Mouse (Mus musculus) myocyte (in vitro differentiated cells): ENCODE measurements around the gene Cxcr4.

Source experiments
- CEBPB ChIP-seq: IDR thresholded peaks from 2 replicates; pipeline ENCODE4 v1.6.1; 2011; ENCODE audit warnings: mild to moderate bottlenecking, moderate library complexity; ENCODE audit not compliant: poor library complexity, insufficient read depth, severe bottlenecking
- E2F4 ChIP-seq: IDR thresholded peaks from one replicate; pipeline ENCODE4 v1.6.1; 2011; ENCODE audit warnings: mild to moderate bottlenecking, control low read depth, moderate library complexity; ENCODE audit not compliant: insufficient read depth
- MAX ChIP-seq: IDR thresholded peaks from one replicate; pipeline ENCODE4 v1.6.1; 2011; ENCODE audit warnings: low read depth, mild to moderate bottlenecking, control low read depth
- MYOD1 ChIP-seq, 3 experiments: IDR thresholded peaks; one replicate each; pipeline ENCODE4 v1.6.1; 2011; ENCODE audit warnings: control low read depth in 2 of 3, low read depth in 2 of 3, mild to moderate bottlenecking in 2 of 3, moderate library complexity in 1 of 3; ENCODE audit not compliant: insufficient read length in 2 of 3, control insufficient read depth in 1 of 3
- MYOG ChIP-seq, 3 experiments: IDR thresholded peaks; one replicate each; pipeline ENCODE4 v1.6.1; 2011; ENCODE audit warnings: control low read depth in 2 of 3, low read depth in 2 of 3, mild to moderate bottlenecking in 2 of 3; ENCODE audit not compliant: insufficient read length in 2 of 3, control insufficient read depth in 1 of 3, insufficient read depth in 1 of 3
- POLR2A ChIP-seq: IDR thresholded peaks from one replicate; pipeline ENCODE4 v1.6.1; 2011; ENCODE audit warnings: low read depth, mild to moderate bottlenecking, control low read depth, moderate library complexity; ENCODE audit not compliant: insufficient read length
- POLR2AphosphoS2 ChIP-seq: IDR thresholded peaks from one replicate; pipeline ENCODE4 v1.6.1; 2011; ENCODE audit warnings: low read depth, control low read depth; ENCODE audit not compliant: insufficient read length
- REST ChIP-seq: IDR thresholded peaks from one replicate; pipeline ENCODE4 v1.6.1; 2011; ENCODE audit warnings: mild to moderate bottlenecking, control low read depth, moderate library complexity; ENCODE audit not compliant: insufficient read depth, insufficient read length
- SRF ChIP-seq: IDR thresholded peaks from one replicate; pipeline ENCODE4 v1.6.1; 2011; ENCODE audit warnings: low read depth; ENCODE audit not compliant: control insufficient read depth, insufficient read length
- TCF12 ChIP-seq: IDR thresholded peaks from one replicate; pipeline ENCODE4 v1.6.1; 2011; ENCODE audit warnings: mild to moderate bottlenecking, control low read depth; ENCODE audit not compliant: poor library complexity, insufficient read depth, severe bottlenecking
- TCF3 ChIP-seq: IDR thresholded peaks from one replicate; pipeline ENCODE4 v1.6.1; 2011; ENCODE audit warnings: low read depth, control low read depth; ENCODE audit not compliant: insufficient read length
- USF1 ChIP-seq: IDR thresholded peaks from one replicate; pipeline ENCODE4 v1.6.1; 2011; ENCODE audit warnings: low read depth, mild to moderate bottlenecking, control low read depth, moderate library complexity

GRCm38 (mm10) chr1:128589488-128589887 lies 2.6 kb downstream of the Cxcr4 start:
- no peak for TF ChIP-seq POLR2AphosphoS2
- TF ChIP-seq POLR2A, result no peak
- no peak for TF ChIP-seq MAX
- TF ChIP-seq E2F4, result no peak
- no peak for TF ChIP-seq CEBPB
- TF ChIP-seq TCF12, result no peak
- no peak for TF ChIP-seq MYOG (IDR thresholded peaks at IDR 0.05; ENCODE audit: control insufficient read depth in 1 of 3, insufficient read depth in 1 of 3, insufficient read length in 2 of 3, low read depth in 2 of 3)
- TF ChIP-seq USF1, result no peak
- TF ChIP-seq TCF3, result no peak
- TF ChIP-seq MYOD1 (IDR thresholded peaks at IDR 0.05; ENCODE audit: control insufficient read depth in 1 of 3, insufficient read length in 2 of 3, low read depth in 2 of 3), result peak in 2 of 3 experiments; percentile 25 to 55
- TF ChIP-seq REST, result no peak
- no peak for TF ChIP-seq SRF
